Mouse (Mus musculus) left cerebral cortex, adult 8-10 months (tissue): Measurements from ENCODE around the gene Slc25a19. TPM values are rescaled to one million over a fixed set of nuclear protein-coding genes. Genes with fewer than 3 reads are reported as not detected.

ENCODE experiments used
- DNase-seq, 2 experiments: peaks; one replicate each; pipeline ENCODE4 v3.0.0; 2022; ENCODE audit warnings: low spot score in 2 of 2
- total RNA-seq, 4 experiments: library from RNA; stranded (reverse); gene quantifications; 2 replicates each; pipeline ENCODE4 v1.2.4; 2022

Slc25a19 gene
- total RNA-seq, 4 experiments from 2014 or later = 54.5 to 62.2 (median 58.5) TPM

DNA sequence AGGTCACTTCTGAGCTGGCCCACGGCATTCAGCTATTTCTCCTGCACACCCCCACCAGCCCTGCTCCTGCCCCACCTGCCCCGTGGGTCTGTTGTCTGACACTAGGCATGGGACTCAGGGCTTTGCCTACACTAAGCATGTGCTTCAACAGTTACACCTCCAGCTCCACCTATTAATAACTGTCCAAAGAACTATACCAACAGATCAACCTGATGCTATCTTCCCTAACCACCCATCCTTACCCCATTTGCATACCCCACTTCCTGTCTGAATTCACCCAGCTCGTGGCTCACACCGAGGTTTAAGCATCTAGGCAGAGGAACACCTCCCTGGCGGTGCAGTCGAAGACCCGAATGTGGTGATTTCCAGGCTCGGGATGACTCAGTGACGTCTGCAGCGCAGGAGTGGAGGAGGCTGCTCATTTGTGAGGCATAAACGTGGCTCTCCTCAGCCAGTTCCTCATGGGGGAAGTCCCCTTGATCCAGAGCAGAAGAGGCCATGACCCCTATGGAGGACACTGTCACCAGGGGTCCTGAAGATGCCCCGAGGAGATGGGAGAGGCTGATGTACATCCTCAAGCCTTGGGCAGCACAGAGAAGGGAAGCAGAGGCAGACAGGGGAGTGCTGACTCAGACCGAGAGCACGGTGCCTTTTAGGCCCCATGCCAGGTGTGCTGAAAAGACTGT lies 13.0 kb upstream of the Slc25a19 start:
- peak in 1 of 2 experiments; percentile 30 for DNase-seq

DNA sequence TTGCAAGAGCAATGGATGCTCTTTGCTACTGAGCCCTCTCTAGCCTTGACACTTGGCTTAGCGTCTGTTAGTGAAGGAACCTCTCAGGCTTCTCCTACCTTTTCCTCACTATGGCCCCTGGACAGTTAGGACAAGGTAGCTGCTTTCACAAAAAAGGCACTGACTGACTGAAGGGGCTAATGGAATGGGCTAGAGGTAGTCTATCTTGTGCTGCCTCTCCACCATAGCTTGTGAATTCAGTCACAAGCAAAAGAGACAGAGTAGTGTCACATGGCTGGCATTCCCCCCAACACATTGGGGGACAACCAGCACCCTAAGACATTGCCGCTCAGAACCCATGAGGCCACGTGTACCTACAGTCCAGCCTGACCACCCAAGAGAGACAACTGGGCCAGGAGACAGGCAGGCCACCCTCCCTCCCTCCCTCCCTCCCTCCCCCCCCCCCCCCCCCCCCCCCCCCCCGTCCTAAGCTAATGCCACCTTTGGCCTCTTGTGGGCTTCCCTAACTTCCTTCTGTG lies 12.3 kb upstream of the Slc25a19 start:
- no peak for DNase-seq

DNA sequence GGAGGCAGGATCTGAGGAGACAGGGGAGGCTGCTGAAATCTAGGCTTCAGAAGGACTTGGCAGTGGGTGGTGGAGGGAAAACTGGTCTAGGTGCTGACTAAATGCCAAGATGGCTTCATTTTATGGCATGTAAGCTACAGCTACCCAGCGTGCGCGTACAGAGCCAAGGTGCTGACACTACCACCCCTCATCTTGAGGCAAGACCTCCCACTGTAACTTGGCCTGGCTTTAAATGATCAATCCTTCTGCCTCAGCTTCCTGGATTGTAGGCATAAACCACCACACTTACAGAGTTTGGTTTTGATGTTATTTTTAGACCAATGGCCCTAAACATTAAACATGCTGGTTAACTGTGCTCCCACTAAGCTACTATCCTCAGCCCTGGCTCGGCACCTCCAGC lies 11.4 kb upstream of the Slc25a19 start:
- no peak for DNase-seq

DNA sequence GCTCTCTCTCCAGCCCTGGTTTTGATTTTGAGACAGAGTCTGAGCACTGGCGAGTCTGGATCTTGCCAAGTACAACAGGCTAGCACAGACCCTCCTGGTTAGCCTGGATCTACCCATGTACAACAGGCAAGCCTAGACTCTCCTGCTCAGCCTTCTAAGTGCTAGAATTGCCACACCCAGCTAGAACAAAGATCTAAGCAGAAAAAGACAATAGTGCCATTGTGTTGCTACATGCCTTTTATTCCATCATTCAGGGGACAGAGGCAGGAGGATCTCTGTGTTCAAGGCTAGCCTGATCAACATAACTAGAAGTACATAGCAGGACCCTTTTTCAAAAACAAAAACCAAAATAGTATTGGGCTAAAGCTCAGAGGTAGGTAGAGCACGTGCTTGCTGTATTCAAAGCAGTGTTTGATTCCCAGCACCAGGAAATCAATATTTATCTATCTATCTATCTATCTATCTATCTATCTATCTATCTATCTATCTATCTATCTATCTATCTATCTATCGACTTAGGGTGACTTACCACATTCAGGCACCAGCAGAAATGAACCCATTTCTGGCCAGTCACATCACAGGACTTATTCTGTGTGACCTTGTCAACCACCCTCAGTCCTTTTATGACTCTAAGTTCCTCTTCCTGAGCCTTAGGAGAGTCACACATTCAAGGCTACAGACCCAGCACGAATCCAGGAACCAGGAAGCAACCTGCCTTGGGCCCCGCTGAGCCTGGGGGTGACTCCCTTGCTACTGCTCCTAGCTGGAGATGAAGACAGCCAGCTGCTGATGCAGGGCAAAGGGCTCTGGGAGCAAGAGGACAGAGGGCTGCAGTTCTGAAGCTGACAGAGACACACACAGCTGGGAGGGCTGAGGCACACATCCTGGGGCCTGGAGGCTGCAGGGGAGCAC lies 10.7 kb upstream of the Slc25a19 start:
- DNase-seq = no peak

DNA sequence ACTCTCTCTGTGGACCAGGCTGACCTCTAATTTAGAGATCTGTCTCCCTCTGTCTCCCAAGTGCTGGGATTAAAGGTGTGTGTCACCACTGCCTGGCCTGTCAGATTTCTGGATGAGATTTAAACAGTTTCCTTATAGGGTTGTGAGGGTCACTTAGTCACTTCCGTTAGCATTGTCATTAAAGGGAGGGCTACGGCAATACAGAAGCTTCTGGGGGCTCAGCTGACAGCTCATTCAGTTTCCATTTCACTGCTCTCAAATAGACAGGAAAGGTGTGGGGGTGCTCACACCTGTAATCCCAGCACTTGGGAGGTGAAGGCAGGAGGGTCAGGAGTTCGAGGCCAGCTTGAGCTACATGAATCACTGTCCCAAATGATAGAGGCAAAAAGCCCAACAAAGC lies 8.9 kb upstream of the Slc25a19 start:
- no peak for DNase-seq

DNA sequence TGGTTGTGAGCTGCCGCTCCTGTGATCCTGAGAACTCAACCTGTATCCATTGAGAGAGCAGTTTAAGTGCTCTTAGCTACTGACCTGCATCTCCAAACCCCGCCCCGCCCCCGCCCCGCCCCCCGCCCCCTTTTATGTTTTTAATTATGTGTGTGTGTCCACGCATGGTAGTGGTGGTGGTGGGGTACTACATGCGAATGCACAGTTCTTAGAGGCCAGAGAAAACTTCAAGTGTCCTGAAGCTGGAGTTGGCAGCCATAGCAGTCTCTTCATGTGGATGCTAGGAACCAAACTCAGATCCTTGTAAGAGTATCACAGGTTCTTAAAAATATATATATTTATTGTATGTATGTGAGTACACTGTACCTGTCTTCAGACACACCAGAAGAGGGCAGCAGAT lies 7.4 kb upstream of the Slc25a19 start:
- no peak for DNase-seq

DNA sequence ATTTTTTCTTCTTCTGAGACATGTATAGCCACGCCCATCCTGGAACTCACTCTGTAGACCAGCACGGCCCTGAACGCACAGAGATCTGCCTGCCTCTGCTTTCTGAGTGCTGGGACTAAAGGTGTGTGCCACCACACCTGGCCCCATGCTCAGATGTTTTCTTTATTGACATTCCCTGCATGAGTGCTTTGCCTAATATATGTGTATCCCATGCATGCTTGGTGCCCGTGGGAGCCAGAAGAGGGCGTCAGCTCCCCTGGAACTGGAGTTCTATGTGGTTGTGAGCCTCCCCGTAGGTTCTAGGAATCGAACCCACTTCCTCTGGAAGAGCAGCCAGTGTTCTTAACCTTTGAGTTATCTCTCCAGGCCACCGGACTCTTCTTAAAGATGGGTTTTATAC lies 6.9 kb upstream of the Slc25a19 start:
- DNase-seq = no peak

DNA sequence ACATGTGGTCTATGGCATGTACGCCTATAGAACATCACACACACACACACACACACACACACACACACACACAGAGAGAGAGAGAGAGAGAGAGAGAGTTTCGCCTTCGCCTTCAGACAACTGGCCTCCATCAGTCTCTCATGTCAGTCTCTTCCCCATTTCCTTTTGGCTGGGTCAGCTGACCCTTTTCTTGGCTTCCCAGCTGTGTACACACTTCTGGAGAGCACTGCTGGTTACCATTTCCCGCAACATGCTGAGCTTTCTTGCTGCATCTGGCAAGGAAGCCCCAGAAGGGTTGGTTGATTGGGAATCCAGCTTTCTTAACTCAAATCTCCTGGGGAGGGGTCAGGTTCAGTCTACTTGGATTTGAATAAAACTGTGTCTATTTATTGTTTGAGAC lies 6.0 kb upstream of the Slc25a19 start:
- no peak for DNase-seq

DNA sequence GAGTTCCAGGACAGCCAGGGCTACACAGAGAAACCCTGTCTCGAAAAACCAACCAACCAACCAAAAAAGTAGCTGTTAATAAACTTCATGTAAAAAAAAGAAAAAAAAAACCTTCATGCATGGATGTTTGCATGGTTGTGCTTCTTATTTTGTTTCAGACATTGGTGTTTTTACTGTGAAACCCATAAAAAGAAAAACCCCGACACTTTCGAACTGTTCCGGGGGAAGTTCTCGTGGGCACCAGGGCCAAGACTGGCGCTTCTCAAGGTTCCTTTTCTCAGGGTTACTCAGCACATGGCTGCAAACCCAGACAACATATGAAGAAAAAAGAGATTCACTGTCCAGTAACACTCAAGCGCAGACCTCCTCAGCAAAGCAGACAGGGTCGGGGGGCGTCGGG lies 4.8 kb upstream of the Slc25a19 start:
- no peak for DNase-seq

DNA sequence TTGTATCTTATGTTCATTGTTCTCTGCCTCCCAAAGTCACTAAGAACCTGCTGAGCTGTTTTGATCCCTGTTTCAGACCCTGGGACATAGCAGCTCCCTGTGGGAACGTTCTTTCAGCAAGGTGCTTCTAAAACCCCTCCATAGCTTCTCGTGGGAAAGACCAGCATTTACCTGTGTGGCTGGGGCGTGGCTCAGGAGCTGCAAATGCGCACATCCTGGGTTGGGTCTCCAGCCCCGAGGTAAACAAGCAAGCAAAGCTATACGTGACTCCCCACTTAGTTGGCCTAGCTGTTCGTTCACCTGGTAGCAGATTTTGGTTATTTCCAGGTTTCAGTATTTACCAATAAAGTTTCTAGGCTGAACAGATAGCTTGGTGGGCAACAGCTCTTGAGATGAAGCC lies 4.2 kb upstream of the Slc25a19 start:
- no peak for DNase-seq

DNA sequence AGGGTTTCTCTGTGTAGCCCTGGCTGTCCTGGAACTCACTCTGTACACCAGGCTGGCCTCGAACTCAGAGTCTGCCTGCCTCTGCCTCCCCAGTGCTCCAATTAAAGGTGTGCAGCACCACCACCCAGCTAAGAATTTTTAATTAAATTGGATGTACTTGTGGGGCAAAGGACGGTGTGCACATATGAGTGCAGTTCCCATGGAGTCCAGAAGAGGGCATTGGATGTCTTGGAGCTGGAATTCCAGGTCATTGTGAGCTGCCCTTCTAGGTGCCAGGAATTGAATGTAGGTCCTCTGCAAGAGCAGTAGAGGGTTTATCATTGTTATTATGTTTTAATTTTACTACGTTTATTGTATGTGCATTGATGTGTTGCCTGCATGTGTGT lies 3.4 kb upstream of the Slc25a19 start:
- no peak for DNase-seq

DNA sequence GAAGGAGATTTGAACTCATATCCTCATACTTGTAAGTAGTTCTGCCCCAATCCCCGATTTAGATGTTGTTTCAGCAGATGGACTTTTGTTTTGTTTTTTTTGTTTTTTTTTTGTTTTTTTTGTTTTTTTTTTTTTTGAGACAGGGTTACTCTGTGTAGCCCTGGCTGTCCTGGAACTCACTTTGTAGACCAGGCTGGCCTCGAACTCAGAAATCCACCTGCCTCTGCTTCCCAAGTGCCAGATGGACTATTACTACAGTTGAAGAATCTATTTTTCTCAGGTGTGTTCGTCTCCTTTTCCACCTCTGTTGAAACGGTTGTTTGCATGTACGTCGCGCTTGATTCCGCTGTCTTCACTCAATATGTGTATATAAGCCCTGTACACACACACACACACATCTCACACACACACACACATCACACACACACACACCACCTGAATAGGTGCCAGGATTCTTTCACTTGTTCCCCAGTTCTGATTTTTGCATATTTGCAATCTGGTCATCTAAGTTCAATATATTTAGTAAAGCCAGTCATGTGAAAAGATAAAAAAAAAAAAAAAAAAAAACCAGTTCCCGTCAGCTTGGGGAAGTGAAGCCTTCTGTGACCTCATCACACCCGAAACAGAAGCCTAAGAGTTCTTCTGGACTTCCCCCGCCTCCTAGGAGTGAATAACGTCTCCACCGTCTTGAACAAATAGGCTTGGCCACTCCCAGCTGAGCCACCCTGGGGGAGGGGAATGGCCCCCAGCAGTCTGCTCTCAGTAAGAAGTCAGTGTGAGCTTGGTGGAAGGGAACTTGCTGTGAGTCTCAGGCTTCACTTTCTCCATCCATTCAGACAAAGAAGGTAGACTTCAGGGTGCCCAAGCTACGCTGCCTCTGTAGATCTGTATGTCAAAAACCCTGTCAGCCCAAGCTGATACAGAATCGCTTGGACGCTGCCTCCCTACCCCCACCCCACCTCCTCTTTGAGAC lies 2.7 kb upstream of the Slc25a19 start:
- DNase-seq = no peak

DNA sequence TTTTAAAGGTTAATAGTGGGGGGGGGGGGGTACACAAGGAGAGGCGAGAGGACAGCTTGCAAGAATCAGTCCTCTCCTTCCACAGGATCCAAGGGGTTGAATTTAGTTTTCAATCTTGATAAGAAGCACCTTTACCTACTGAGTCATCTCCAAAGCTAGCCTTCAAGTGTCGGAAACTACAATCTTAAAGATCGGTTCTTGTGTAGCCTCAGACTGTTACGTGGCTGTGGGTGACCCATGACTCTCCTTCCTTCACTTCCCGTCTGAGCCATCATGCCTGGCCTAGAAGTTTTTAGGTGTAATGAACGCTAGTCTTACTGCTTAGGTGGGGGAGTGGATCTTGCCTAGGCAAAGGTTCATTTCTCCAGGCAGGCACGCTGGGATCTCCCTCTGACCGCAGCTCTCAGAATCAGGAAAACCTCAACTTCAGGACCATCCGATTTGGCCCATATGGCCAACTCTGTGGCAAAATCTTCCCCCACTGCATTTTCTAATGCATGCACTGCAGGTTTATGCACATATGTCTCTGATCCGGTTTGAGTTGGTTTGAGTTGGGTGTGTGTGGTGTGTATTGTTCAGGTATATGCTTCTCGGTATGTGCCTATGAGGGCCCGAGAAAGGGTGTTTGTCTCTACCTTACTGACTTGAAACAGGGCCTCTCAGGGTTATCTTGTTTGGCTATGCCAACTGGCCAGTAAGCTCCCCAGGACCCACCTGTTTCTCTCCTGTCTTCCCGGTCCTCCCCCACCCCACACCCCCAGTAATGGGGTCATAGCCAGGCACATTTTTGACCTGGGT lies 1.8 kb upstream of the Slc25a19 start:
- no peak for DNase-seq

DNA sequence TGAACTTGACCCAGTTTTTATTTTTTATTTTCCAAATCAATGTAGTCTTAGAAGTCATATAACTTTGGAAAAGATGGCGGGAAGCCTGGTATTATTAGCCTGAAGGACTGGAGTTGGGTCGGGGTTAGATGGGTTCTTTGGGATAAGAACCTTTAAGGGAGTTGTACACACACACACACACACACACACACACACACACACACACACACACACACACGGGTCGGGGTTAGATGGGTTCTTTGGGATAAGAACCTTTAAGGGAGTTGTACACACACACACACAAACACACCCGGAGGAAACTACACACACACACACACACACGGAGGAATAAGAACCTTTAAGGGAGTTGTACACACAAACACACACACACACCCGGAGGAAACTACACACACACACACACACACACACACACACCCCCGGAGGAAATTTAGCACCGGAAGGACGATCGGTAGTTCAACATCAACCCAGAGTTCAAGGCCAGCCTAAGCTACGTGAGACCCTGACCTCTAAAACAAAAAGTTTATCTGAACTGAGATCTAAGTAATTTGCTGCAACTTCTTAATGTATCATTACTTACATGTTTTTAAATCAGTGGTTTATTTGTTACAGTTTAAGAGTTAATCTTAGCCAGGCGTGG lies 488 bp upstream of the Slc25a19 start:
- no peak for DNase-seq

DNA sequence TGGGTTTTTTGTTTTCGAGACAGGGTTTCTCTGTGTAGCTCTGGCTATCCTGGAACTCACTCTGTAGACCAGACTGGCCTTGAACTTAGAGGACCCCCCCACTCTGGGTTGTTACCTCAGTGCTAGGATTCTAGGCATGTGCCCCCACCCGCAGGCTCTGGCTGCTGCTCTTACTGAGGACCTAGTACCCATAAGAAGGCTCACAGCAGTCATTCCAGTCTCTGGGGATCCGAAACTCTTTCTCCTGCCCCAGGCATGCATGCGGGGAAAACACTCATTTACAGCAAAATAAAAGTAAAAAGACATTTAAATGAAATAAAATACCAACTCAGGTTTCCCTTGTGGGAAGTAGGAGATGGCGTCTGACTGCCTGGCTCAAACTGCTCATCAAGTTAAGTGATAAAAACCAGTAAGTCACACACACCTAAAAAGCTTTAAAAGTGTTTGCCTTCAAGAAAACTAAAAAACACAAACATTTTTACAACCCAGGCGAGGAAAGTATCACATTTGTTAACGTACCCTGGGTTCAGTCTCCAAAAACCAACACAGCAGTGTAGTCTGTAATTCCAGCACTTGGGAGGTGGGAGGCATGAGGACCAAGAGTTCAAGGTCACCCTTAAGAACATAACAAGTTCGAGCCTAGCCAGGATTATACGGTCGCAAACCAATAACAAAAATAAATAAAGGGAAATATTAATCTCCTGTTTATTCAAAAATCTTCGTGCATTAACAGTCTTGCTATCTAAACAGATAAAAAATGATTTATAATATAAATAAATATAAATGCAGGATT lies 1.1 kb downstream of the Slc25a19 start:
- DNase-seq = no peak

DNA sequence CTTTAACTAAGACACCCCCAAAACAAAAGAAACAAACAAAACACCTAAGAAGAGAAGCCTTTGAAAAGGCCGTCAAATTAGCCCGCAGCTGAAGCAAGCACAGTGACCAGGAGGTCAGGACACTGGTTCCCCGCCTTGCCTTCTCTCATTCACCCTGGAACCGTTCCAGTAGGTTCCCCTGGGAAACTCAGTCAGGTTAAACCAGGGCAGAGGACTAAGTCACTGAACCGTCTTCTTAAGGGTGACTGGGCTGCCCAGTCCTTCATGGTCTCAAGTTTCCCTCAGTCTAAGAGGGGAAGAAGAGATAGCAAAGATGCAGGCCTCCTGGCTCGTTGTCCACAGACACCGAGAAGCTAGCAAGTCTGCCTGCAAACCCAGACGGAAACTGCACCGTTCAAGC lies 2.2 kb downstream of the Slc25a19 start:
- DNase-seq = no peak

DNA sequence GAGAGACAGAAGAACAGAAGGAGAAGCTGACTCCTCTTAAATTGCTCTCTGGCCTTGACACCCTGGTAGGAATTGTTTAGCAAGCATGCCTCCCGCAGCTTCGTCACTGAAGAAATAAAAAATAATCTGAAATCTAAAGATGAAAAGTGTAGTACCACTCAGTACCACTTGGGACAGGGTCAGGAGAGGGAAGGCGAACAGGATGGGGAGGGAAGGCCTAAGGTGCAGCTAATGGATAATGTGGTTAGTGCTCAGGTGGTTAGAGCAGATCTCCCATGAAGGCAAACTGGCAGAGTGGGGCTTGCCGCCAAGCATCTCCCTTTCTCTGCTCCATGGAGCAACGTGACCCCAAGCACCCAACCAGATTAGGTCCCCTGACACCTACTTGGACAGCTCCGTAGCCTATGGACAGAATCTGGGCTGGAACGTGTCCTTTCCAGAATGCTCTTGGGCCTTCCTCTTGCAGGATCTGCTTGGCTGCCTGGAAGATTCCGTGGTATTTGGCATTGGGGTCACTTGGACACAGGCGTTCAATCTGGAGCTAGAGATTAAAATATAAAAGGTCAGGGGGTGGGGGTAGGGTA lies 4.5 kb downstream of the Slc25a19 start:
- DNase-seq = no peak

DNA sequence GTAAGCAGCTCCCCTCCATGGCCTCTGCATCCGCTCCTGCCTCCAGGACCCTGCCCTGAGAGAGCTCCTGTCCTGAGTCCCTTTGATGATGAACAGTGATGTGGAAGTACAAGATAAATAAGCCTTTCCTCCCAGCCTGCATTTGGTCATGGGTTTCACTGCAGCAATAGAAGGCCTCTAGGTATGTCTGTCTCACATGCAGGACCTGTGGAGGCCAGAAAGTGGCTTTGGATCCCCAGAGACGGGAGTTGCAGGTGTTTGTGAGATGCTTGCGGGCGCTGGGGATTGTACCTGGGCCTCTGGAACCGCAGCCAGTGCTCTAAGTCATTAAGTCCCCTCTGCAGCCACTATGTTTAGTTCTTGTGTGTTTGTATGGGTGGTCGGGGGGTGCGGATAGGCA lies 8.1 kb downstream of the Slc25a19 start:
- DNase-seq = no peak
